Mouse (Mus musculus) limb, embryonic 14.5 days (tissue): ENCODE measurements around the gene Rhoq. TPM values are rescaled to one million over a fixed set of nuclear protein-coding genes. Genes with fewer than 3 reads are reported as not detected.

Experiments
- ATAC-seq: fragments of 200-750 bp; cut with Nextera tagmentation; 2 replicates; pipeline ENCODE4 v1.8.0; 2017; ENCODE audit warnings: low read depth, moderate number of reproducible peaks, moderate TSS enrichment; ENCODE audit not compliant: low FRiP score
- DNase-seq: peaks from one replicate; pipeline ENCODE4 v3.0.0-alpha.2; 2015; ENCODE audit warnings: low spot score
- H3K27ac ChIP-seq: fragments of 300-500 bp; sonication (generic); replicated peaks from 2 replicates; pipeline ENCODE4 v1.5.1; 2014; ENCODE audit warnings: low read depth, mild to moderate bottlenecking, low read length, moderate library complexity, mixed read lengths
- H3K27me3 ChIP-seq: fragments of 300-500 bp; sonication (generic); 2 replicates; pipeline ENCODE4 v1.6.1; 2014; ENCODE audit warnings: low read length, mixed read lengths; ENCODE audit not compliant: control insufficient read depth, insufficient read depth
- H3K36me3 ChIP-seq: fragments of 300-500 bp; sonication (generic); 2 replicates; pipeline ENCODE4 v1.6.1; 2014; ENCODE audit warnings: mild to moderate bottlenecking, low read length, moderate library complexity, mixed read lengths; ENCODE audit not compliant: control insufficient read depth, insufficient read depth
- H3K4me1 ChIP-seq: fragments of 300-500 bp; sonication (generic); 2 replicates; pipeline ENCODE4 v1.6.1; 2014; ENCODE audit warnings: antibody characterized with exemption, low read length, mixed read lengths; ENCODE audit not compliant: control insufficient read depth, insufficient read depth
- H3K4me2 ChIP-seq: fragments of 300-500 bp; sonication (generic); replicated peaks from 2 replicates; pipeline ENCODE4 v1.6.1; 2014; ENCODE audit warnings: low read depth, mild to moderate bottlenecking, low read length, moderate library complexity; ENCODE audit not compliant: severe bottlenecking
- H3K4me3 ChIP-seq: fragments of 300-500 bp; sonication (generic); replicated peaks from 2 replicates; pipeline ENCODE4 v1.5.1; 2014; ENCODE audit warnings: low read length
- H3K9ac ChIP-seq: fragments of 300-500 bp; sonication (generic); 2 replicates; pipeline ENCODE4 v1.6.1; 2014; ENCODE audit warnings: mild to moderate bottlenecking, low read depth, low read length, moderate library complexity; ENCODE audit not compliant: severe bottlenecking
- H3K9me3 ChIP-seq: fragments of 300-500 bp; sonication (generic); 2 replicates; pipeline ENCODE4 v1.6.1; 2016; ENCODE audit warnings: low read length; ENCODE audit not compliant: control insufficient read depth
- POLR2A ChIP-seq: fragments of 200-500 bp; IDR thresholded peaks from 2 replicates; pipeline ENCODE4 v1.8.0; 2012; ENCODE audit warnings: inconsistent platforms, mild to moderate bottlenecking, moderate library complexity, borderline replicate concordance; ENCODE audit not compliant: insufficient read depth, insufficient read length; ENCODE audit errors: extremely low read depth
- WGBS: fragments of 180-500 bp; shearing (Covaris S2); extraction: QIAGEN DNeasy Blood & Tissue Kit; methylation state at CpG from one replicate; pipeline ENCODE4 v1.1.7; 2014; 5-methylcytosine and 5-hydroxymethylcytosine counted together
- polyA plus RNA-seq, 2 experiments: library from polyadenylated mRNA; depleted of rRNA in 1 of 2; stranded (reverse) in 1 of 2; unstranded in 1 of 2; fragments of >200 nt; fragmentation: Nextera tagmentation in 1 of 2; extraction: Ambion mirVana in 1 of 2; gene quantifications; 2 replicates each; pipeline versions ENCODE4 v1.2.1 to v1.2.3; 2012 to 2014

The Rhoq gene
- polyA plus RNA-seq, 2 experiments, result 35.3 to 61.5 TPM

DNA sequence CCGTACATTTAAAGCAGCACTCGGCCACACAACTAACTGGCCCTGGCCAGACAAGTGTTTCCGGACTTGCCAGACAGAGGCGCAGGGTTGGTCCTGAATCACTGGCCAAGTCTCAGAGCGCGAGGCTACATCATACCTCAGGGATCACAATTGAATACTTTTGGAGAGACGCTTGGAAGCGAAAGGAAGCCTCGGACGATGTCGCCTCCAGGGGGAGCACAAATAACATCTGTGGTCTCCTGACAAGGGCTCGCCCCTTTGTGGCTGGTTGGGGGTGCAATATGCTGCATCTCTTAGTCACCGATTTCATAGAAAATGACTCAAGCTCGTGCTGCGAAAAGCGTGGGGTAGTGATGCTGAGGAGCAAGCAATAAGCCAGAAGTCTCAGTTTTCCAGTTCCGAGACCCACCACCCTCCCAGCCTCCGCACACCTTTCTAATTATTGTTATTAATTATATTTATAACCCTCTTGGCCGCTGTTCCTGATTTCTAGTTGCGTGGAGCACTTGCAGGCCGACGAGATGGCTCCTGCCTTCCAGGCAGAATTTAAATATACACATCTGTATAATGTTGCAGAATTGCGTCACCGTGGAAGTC, 487 bp upstream of the Rhoq start:
- peak; percentile 40 for ATAC-seq
- no peak for TF ChIP-seq POLR2A
- Histone ChIP-seq H3K27me3 (no peaks in the 10 kb centered on the region), H3K9ac (peak overlapping the region; percentile 91), H3K4me3 (peak overlapping the region; percentile 80), H3K27ac (peak overlapping the region; percentile 96), H3K4me1 (peaks cover 29% of the 10 kb centered on the region), H3K9me3 (no peaks in the 10 kb centered on the region), H3K36me3 (0 out of 2 replicates have a peak, but pooled peaks cover 6% of the 10 kb centered on the region), H3K4me2 (peak overlapping the region; percentile 88)
- peak; percentile 93 for DNase-seq
- WGBS, result under 1% methylated on average over 24 of the region's 24 CpGs

GRCm38 (mm10) chr17:86963586-86963902, 662 bp downstream of the Rhoq start:
- no peaks in the 10 kb centered on the region for H3K9me3 ChIP-seq
- H3K4me1 ChIP-seq, result peaks cover 33% of the 10 kb centered on the region
- H3K9ac ChIP-seq, result peak overlapping the region; percentile 91
- peaks cover 11% of the 10 kb centered on the region for H3K36me3 ChIP-seq
- H3K4me3 ChIP-seq, result peak overlapping the region; percentile 80
- peak overlapping the region; percentile 88 for H3K4me2 ChIP-seq
- peak; percentile 37 for DNase-seq
- ATAC-seq, result no peak; the same call in 1 of the 2 replicates
- no peak for TF ChIP-seq POLR2A
- no peaks in the 10 kb centered on the region for H3K27me3 ChIP-seq
- H3K27ac ChIP-seq, result peak overlapping the region; percentile 96
- 0% methylated on average over 4 of the region's 26 CpGs for WGBS

- H3K27me3 ChIP-seq, result no peaks in the 10 kb centered on the region
- TF ChIP-seq POLR2A, result no peak
- peaks cover 14% of the 10 kb centered on the region for H3K36me3 ChIP-seq
- peak overlapping the region; percentile 88 for H3K4me2 ChIP-seq
- 0% methylated on average over 6 of the region's 6 CpGs for WGBS
- ATAC-seq (no peak), DNase-seq (no peak)
- no peaks in the 10 kb centered on the region for H3K9me3 ChIP-seq
- H3K4me3 ChIP-seq, result peak overlapping the region; percentile 80
- peak overlapping the region; percentile 91 for H3K9ac ChIP-seq
- H3K4me1 ChIP-seq, result peaks cover 33% of the 10 kb centered on the region
- peak overlapping the region; percentile 96 for H3K27ac ChIP-seq
These were observed 1.2 kb downstream of the Rhoq start for GRCm38 (mm10) chr17:86964041-86964440.

- peaks cover 14% of the 10 kb centered on the region for H3K36me3 ChIP-seq
- H3K27ac ChIP-seq, result peak overlapping the region; percentile 96
- no peak for TF ChIP-seq POLR2A
- peak overlapping the region; percentile 80 for H3K4me3 ChIP-seq
- H3K9me3 ChIP-seq, result no peaks in the 10 kb centered on the region
- ATAC-seq (peak; percentile 71), DNase-seq (peak; percentile 93)
- H3K4me1 ChIP-seq, result peaks cover 33% of the 10 kb centered on the region
- H3K27me3 ChIP-seq, result no peaks in the 10 kb centered on the region
- peak overlapping the region; percentile 88 for H3K4me2 ChIP-seq
- under 1% methylated on average over 10 of the region's 10 CpGs for WGBS
- H3K9ac ChIP-seq, result peak overlapping the region; percentile 34
These were observed 1.6 kb downstream of the Rhoq start for GRCm38 (mm10) chr17:86964502-86964901.

GRCm38 (mm10) chr17:86965121-86965520, 2.2 kb downstream of the Rhoq start:
- peak overlapping the region; percentile 80 for H3K4me3 ChIP-seq
- H3K27me3 ChIP-seq, result no peaks in the 10 kb centered on the region
- H3K36me3 ChIP-seq, result peaks cover 18% of the 10 kb centered on the region
- 68% methylated on average over 8 of the region's 8 CpGs for WGBS
- peaks cover 33% of the 10 kb centered on the region for H3K4me1 ChIP-seq
- DNase-seq (no peak), ATAC-seq (no peak)
- H3K4me2 ChIP-seq, result peak overlapping the region; percentile 88
- H3K9ac ChIP-seq, result peak overlapping the region; percentile 34
- H3K9me3 ChIP-seq, result no peaks in the 10 kb centered on the region
- no peak for TF ChIP-seq POLR2A
- H3K27ac ChIP-seq, result peak overlapping the region; percentile 75

GRCm38 (mm10) chr17:86966040-86966439, 3.2 kb downstream of the Rhoq start:
- Histone ChIP-seq H3K9ac (no peak overlapping the region), H3K4me3 (no peak overlapping the region), H3K27me3 (no peaks in the 10 kb centered on the region), H3K4me2 (no peak overlapping the region), H3K9me3 (no peaks in the 10 kb centered on the region), H3K4me1 (peaks cover 28% of the 10 kb centered on the region), H3K36me3 (peaks cover 26% of the 10 kb centered on the region), H3K27ac (no peak overlapping the region)
- ATAC-seq (no peak), DNase-seq (no peak)
- no peak for TF ChIP-seq POLR2A
- WGBS, result 85% methylated on average over 10 of the region's 10 CpGs
